Mouse (Mus musculus) heart, adult 9 months (tissue): ENCODE data around the gene Evl.

Source experiments
- DNase-seq, 2 experiments: peaks; one replicate each; pipeline ENCODE4 v3.0.0; 2022; ENCODE audit warnings: low spot score in 2 of 2

Gene Evl

DNA sequence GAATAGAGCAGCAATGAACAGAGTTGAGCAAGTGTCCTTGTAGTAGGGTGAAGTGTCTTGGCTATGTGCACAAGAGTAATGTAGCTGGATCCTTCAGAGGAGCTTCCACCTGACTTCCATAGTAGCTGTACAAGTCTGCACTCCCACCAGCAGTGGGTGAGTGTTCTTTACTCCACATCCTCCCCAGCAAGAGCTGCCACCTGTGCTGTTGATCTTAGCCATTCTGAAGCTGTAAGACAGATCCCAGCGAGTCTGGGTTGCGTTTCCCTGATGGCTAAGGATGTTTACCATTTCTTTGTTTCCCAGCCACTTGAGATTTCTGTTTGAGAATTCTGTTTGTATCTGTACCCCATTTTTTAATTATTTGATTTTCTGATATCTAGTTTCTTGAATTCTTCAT is 35.6 kb downstream of the Evl start:
- no peak for DNase-seq

DNA sequence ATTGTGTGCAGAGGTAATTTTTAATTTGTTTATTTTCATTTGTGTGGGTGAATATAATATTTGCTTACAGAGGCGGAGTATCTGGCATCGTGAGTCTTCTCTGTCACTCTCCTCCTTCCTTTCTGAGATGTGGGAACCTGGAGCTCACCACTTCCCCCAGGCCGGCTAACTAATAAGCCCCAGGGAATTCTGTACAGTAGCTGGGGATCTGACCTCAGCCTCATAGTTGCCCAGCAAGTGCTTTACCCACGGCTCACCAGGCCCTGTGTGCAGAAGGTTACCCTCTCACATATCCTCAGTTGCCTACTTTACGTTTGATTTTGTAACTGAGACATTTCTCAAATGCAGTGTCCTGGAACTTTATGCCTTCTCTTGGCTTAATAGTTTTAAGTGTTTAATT is 37.1 kb downstream of the Evl start:
- DNase-seq, result no peak

DNA sequence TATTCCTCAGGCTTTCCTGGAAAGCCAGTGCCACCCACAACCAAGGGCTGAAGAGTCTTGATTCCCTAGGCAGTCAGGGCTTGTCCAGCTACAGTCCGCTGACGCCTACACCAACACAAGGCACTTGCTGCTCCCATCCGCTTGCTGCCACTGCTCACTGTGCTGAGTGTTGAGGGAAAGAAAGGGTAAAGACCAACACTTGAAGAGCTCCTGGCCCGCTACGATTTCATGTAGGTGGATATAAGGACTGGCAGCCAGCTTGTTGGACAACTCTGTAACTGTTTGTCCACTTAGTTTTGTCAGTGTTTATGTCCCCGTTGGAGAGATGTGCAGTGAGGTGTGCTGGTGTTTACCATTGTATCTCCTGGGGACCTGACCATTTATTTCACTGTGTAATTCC is 38.3 kb downstream of the Evl start:
- DNase-seq, result no peak

DNA sequence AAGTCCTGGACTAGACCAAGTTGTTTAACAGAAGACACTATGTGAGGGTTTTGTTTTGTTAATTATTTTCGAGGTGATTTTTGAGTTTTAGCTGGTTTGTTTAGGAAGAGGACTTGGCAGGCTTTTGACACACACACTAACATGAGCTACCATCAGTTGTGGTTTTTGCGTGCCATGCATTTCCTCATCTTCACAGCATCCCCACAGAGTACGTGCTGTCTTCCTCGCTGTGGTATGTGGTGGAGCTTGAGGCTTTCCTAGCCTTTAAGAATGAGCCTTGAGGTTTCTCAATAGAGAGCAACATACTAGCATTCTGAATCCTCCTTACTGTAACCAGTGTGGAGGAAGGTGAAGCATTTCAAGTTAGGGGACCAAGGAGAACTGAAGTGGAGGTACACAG is 46.3 kb downstream of the Evl start:
- DNase-seq, result no peak

DNA sequence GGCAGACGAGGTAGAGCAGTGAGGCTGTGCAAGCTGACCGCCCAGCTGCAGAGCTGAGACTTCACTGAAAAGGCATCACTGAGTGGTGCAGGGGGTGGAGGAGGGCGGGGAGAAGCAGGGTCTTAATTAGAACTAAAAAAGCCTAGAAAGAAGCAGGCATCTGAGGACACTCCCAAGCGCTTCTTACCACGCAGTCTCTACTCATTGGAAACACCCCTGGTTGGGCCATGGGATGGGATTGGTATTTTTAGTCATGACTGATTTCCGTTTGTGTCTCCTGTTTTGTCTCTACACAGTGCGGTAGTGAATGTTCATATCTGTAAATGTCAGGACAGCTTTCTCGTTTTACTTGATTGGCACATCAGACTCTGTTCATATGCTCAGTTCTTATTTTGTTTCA is 46.8 kb downstream of the Evl start:
- DNase-seq, result no peak

DNA sequence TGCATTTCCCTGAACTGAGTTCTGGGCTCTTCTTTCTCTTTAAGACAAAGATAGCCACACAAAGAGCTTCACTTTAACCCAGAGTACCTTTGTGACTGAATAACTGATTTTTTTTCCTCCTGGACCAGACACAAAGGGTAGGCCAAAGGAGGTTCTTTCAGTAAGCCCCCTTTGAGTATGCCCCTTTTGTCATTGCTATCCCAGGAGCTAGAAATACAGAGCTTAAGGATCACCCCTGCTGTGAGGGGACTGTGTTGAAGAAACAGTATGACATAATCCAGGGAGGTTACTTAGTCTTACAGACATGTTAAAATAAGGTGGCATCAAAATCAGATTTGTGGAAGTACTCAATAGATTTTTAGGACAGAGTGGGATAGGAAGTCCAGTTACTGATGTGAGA is 50.0 kb downstream of the Evl start:
- no peak for DNase-seq

DNA sequence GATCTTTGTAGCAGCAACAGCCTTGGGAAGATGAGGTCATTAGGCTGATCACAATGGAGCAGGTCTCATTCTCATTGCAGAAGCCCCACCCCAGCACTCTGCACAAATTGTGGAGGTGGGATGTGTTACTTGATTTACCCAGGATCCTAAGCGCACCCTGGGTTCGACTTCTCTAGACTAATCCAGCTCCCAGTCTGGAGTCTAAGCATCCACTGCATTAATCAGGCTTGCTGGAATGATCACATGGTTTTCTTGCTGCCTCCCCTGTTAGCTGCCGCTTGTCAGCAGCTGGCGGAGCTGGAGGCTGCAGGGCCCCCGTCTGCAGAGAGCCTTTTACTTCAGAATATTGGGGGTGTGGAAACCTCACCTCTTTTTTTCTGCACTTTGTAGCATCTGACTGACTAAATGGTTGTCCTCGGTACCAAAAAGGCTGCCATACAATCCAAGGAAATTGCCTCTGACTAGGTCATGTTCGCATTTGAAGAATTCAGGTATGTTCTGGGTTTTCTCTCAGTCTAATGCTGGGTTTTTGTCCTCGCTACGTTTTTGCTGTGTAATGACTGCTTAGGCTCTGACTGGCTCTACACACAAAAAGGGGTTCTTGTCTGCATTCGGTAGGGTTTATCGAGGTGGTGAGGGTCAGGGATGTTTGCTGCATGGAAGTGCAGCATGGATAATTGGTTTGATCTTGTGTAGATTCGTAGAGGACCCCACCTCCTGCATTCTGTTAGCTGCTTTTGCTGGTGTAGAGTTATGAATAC is 51.2 kb downstream of the Evl start:
- no peak for DNase-seq

DNA sequence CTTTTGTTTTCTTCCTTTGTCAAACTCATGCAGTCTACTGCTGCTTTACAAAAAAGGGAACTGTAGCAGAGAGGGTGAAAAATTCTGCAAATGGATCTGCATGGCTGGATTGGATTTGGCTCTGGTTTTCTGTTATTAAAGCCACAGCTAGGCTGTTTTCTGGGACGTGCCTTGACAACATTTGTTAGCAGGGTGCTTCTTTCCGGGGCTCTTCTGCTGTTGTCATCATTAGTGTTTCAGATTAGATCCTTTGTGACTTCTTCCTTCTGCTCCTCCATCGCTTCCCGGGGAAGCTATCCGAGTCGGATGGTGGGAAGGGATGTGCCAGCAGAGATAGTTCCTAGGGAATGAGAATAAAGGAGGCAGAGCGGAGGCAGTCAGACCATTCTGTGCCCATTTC is 51.8 kb downstream of the Evl start:
- DNase-seq, result no peak

DNA sequence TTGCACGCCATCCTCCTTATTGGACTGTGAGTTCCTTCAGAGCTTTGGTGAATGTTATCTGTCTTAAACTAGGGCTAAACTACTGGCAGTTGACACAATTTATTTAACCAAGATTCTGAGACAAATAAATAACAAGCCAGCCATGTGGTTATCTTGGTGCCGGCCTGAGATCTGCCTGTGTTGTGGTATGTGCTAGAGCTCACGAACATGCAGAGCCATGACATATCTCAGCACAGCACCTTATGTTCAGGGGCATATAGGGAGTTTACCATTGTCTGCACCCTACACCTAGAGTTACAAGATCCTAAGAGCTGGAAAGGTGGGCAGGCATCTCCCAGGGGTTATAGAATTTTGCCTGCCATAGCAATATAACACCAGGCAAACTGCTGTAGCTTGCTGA is 54.9 kb downstream of the Evl start:
- no peak for DNase-seq

DNA sequence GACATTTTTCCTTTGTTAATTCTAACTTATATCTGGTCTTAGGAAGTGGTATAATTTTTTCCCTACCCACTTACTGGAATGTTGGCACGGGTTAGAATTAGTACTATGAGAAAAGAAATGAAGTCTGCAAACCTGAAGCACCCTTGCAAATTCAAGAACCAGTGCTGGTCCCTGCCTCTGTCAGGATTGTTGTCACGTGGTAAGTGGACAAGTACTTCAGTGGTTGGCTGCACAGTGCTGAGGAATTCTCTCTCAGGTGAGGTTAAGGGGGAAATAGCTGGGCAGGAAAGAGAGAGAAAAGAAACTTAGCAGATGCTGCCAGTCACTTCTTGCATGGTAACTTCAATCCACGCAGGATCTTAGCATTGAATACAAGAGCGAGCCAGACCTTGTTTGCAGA is 55.7 kb downstream of the Evl start:
- DNase-seq, result no peak

DNA sequence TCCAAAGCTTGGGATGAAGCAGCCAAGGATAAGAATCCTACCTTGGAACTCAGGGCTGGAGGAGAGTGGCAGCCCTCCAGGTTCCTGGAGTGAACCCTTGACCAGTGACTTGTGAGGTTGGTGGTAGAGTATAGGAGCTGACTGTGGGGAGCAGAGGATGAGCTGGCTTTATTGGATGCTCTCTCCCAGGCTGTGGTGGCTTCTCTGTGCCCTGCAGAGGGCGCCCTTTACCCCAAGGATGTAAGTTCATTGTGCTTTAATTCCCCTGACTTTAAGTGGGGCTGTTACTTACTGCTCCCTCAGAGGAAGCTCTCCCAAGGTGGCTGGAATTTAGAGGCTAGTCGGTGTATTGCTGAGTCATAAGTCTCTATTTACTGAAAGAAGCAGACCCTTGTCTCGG is 58.6 kb downstream of the Evl start:
- DNase-seq, result peak; percentile 25 to 49

DNA sequence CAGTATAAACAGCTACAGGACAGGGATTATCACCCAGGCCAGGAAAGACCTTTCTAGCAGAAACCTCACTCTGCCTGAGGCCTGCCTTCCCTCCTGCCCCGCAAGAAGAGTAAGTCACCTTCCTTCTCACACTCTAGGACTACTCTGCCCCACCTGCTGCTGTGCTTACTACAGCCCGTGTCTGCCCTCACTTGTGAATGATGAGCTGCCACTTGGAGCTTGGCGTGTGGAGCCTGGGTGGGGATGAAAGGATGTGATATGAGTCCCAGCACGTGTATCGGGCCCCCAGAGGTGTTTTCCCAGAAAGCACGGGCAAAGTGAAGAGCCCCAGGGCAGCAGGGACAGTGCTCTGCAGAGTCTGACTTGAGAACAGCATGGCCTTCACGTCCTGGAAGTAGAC is 63.0 kb downstream of the Evl start:
- DNase-seq, result no peak

DNA sequence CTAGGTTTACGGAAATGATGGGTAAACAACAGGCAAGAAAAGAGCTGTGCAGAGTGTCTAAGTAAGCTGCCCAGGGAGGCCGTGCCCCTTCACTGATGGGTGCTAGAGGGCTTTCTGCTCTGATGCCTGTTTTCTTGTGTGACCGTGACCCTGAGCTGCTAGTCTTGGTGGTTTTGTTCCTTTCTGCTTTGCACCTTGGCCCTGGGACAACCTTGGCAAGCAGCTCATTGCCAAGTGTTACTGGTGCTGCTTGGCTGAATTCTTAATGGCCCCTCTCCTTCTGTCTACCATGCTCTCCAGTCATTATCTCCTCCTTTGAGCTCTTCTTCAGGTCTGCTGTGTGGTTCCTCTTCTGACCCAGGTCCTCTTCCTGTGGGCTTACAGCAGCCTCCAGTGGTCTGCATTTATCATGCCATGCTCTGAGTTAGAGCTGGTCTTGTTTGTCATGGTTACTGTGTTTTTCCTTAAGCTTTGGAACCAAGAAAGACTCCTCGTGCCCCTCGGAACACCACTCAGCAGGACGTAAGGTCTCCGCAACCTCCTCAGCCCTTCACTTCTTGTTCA is 65.4 kb downstream of the Evl start:
- no peak for DNase-seq

DNA sequence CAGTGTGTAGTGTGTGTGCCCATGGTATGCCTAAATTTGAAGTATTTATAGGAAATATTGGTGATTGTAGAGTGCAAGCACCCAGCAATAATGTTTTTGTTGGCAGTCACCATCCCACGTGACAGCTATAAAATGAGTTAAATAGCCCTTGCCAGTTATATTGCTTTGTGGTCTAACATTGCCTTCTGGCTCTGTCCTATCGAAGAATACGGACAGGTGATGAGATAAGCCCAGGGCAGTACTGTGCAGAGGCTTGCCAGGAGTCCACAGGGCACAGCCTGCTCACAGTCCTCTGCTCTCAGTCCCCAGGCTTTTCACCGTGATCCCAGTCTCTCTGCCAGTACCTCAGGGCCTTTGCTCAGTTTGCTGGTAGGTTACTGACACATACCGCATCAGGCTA is 67.9 kb downstream of the Evl start:
- no peak for DNase-seq

DNA sequence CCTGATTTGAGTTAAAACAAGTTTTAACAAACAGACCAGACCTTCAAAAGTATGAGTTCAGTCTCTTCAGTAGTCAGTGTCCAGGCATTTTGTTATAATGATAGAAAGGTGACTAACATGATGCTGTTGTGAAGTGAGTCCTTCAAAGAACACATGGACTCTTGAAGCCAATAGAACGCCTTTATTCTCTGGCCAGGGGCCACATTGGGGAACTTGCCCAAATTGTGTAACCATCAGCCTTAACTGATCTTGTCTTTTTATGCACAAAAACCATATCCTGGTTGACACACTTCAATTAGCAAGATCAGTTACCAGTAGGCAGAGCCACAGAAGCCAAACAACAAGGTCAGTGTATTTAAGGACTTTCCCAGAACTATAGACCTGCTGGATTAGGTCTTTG is 75.0 kb downstream of the Evl start:
- DNase-seq, result no peak

DNA sequence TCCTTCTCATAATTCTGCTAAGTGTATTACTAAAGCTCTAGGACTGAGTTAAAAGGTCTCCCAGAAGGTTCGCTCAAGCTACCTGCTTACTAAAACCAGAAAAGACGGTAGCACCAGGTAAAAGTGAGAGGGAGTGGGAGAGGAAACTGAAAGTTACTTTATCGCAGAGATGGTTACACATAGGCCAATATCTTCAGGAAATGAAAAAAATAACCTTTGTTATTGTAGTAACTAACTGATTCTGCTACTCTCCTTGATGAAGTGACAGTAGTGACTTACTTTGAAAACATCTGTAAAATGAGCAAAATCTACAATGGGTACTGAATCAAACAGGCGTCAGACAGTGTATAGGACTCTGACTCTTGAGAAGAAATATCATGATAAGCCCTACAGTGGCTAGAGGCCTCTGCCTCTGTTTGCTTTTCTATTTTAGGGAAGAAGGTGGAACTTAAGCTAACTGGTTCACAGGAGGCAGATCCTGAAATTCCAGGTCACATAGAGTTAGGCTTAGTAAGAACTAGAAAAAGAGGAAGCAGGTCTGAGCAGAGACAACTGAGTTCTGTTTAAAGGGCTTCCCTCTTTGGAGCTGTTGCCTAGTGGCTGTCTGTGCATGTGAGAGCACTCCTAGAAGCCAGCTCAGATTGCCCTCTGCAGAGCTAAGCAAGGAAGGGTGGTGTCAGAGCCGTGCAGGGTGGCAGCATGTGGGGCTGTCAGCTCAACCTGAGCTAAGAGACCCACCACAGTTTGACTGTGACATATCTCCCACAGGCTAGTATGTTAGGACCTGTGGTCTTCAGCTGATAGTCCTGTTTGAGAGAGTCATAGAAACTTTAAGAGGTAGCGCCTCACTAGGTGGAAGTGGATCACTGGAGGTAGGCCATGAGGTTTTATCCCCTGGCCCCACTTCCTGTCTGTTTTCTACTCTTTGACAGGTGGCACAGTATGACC is 76.5 kb downstream of the Evl start:
- DNase-seq, result peak in 1 of 2 experiments; percentile 17

DNA sequence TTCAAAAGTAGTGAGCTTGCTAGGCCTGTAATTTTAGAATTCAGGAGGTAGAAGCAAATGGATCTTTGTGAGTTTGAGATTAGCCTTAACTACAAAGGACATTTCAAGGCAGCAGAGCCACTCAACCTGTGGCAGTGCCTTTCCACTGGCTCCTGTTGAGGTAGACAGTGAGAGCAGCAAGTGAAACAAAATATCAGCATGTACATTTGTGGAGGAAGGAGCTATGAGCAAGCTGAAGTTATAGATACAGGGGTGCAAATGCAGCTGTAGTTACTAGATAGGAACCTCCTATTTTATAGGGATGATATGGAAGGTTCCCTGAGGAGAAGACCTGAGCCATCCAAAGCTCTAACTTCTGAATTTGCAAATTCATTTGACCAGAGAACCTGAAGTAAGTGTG is 78.0 kb downstream of the Evl start:
- no peak for DNase-seq

DNA sequence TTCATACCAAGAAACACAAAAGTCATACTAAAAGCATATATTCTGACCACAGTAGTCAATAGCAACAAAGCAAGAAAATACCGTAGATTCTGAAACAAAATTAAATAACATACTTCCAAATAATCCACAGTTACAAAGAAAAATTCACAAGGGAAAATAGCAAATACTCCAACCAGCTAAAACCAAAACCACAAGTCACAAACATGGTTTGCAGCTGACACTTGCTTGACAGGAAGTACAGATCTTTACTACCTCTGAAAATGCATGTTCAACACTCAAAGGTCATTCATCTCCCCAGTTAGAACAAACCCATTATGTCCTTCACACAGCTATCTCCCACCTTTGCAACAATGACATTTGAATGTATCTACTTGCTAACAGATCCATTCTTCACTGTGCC is 79.5 kb downstream of the Evl start:
- no peak for DNase-seq

DNA sequence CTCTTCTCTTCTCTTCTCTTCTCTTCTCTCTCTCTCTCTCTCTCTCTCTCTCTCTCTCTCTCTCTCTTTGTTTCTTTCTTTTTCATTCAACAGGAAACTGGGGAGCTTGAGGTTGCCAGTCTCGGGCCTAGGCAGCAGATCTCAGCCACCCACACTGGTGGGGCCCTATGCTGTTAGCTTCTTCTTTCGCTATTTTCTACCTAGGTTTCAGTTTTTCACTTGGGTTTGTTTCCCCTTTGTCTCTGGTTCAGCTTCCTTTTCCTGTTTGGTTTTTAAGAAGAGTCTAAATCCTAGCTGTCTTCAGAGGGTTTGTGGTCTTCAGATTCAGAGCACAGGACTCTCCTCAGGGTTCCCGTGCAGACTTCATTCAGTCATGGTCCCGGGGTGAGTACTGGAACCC is 81.0 kb downstream of the Evl start:
- no peak for DNase-seq

DNA sequence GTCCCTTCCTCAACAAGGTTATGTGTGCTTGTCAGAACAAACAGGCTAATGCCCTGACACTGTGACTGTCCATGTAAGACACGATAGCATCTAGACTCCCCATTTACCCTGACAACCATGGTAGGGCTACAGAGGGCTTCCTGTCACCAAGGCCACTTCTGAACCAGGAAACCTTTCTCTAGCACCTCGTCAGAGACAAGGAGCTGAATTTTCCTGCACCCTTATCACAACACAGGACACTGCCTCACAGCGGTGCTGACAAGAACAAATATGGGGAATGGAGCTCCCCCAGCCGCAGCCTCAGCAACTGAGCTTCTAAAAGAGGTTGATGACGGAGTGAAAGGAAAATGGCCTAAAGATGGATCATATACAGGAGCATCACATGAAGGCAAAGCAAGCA is 82.9 kb downstream of the Evl start:
- no peak for DNase-seq

DNA sequence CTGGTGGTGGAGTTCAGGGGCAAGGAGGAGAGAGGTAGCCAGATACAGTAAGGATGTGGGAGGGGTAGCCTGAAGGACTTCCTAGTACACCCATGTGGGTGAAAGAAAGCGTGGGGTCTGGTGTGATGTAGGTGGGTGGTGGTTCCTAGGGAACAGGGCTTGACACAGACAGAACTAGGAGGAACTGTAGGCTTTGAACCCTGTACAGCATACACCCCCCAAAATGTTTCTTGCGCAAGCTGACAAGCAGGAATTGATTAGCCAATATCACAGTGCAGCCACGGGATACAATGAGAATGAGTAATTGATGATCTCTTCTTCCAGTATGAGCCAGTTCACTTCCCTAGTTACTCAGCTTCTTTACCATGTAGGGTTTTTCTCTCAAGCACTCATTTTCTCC is 84.6 kb downstream of the Evl start:
- DNase-seq, result no peak

DNA sequence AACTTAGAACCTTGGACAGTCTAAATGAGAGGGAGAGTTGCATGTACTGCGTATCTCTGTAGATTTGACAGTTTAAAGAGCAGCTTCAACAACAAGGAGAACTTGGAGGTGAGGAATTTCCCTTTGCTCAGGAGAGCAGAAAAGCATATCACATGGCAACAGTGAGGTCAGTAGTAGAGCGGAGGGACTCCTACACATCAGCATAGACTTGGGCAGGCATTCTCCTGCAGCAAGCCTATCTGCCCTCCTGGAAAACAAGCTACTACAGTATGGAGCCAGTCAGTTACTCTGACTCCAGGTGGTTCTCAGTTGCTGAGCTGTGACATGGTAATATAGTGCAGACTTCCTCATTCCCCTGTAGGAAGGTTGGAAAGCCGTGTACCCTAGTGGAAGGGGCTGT is 87.5 kb downstream of the Evl start:
- no peak for DNase-seq

DNA sequence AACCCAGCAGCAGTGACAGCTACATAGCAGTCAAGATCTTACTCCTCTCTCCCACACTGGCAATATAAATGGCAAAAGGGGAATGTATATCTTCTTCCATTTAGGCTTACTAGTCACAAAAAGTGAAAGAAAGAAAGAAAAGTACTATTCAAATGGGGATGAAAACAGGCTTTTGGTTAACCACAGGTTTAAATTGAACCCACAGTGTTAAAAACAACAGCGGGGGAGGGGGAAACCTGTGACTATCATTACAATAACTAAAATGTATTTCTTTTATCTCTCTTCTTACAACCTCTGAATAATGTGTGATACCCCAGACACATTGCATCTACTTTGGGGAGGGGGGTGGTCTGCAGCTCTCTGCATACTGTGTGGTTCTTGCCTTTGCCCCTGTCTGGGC is 91.7 kb downstream of the Evl start:
- DNase-seq, result no peak
